Mouse (Mus musculus) urinary bladder, postnatal 10 days (tissue): ENCODE data around the gene Cpt1b.

Experiments used
- DNase-seq: peaks from one replicate; pipeline ENCODE4 v3.0.0; 2022; ENCODE audit warnings: low spot score

Cpt1b gene

GRCm38 (mm10) chr15:89425711-89426121 is at the start of gene Cpt1b:
Gene Cpt1b (minus strand): TSS chr15:89425863.
- DNase-seq, result no peak

GRCm38 (mm10) chr15:89475293-89475600 is 49.6 kb upstream of the Cpt1b start:
- DNase-seq, result no peak

DNA sequence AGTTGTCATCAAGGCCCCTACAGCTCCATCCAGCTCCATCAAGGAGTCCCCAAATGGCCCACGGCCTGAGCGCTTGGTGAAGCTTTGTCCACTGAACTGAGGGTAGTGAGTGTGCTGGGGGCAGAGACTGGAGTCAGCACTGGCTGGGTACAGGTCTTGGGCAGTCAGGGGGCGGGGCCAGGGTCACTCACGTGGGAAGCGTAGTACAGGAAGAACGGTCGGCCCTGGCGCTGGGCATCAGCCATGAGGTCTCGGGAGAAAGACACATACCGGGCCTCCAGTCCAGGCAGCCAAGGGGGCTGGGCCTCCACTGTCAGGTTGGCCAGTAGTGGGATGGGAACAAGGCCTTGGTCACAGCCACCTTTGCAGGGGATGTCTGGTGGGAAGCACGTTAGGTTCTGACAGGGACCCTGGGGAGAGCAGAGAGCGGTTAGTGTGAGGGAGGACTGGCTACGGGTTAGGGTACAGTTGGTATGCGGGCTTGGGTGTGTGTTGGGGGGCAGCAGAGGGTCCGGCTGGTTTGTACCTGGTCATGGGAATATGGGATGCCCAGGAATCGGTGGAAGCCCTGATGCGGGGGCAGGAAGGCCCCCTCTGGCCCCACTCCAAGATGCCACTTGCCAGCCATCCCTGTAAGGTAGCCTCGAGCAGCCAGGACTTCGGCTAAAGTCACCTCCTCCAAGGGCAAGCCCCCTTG is 49.1 kb upstream of the Cpt1b start:
- DNase-seq, result no peak

GRCm38 (mm10) chr15:89473921-89474320 is 48.3 kb upstream of the Cpt1b start:
- DNase-seq, result no peak

DNA sequence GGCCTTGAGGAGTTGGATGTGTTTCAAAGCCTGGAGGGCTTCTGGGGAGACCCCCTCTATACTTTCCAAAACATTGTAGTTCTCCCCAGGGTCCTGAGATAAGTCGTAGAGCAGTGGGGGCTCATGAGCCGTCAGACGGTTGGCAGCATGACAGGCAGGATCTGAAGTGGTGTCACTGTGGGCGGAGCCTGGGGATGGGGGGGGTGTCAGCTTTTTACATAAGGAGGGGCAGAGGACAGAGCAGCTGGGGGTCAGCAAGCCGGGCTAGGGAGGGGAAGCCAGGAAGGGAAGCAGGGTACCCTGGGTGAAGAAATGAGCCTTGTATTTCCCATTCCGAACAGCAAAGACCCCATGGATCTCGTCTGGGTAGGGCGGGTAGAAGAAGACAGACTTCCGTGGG is 47.7 kb upstream of the Cpt1b start:
- no peak for DNase-seq

- no peak for DNase-seq
Observed at GRCm38 (mm10) chr15:89471476-89471875, 45.8 kb upstream of the Cpt1b start.

GRCm38 (mm10) chr15:89468577-89468976 is 42.9 kb upstream of the Cpt1b start:
- DNase-seq, result no peak

GRCm38 (mm10) chr15:89465052-89465451 is 39.4 kb upstream of the Cpt1b start:
- DNase-seq, result no peak

- DNase-seq, result no peak
Observed at GRCm38 (mm10) chr15:89463334-89464235, 37.9 kb upstream of the Cpt1b start.

DNA sequence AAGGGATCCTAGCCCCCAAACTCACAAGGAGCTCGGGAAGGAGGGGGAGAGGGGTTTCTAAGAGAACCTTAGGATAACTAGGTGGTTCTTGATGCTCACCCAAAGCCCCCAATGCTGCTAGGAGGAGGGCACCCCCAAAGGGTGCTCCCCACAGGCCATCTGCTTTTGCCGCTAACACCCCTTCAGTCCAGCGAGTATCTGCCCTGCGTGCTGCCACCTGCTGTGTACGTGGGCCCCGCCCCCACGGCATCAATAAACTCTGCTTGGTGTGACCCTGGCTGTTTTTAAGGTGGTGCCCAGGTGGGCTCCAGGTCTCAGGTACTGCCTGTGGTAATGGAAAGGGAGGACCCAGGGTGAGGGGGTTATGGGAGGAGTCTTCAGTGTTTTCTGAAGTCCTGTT is 36.5 kb upstream of the Cpt1b start:
- DNase-seq, result no peak

GRCm38 (mm10) chr15:89461321-89461720 is 35.7 kb upstream of the Cpt1b start:
- DNase-seq, result no peak

DNA sequence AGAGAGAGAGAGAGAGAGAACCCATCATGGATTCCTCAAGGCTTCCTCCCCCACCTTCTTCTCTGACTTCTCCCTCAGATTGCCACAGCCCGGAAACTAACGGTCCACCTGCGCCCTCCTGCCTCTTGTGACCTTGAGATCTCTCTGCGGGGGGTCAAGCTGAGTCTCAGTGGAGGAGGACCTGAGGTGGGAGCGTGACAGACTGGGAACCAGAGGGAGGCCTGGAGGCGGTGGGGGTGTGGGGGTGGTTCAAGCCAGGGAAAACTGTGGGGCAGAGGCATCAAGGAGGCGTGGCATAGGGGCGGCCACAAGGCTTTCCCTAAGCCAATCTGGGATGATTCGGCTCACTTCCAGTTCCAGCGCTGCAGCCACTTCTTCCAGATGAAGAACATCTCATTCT is 34.6 kb upstream of the Cpt1b start:
- no peak for DNase-seq

- no peak for DNase-seq
Observed at GRCm38 (mm10) chr15:89459821-89460220, 34.2 kb upstream of the Cpt1b start.

DNA sequence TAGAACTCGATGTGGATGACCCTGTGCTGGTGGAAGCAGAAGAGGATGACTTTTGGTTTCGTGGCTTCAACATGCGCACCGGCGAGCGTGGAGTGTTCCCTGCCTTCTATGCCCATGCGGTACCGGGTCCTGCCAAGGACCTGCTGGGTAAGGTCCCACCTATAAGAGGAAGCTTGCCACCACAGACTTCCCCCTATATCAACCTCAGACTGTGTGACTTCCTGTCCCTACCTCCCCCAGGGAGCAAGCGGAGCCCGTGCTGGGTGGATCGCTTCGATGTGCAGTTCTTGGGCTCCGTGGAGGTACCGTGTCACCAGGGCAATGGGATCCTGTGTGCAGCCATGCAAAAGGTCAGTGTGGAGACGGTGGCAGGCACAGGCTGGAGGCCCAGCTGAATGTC is 33.3 kb upstream of the Cpt1b start:
- DNase-seq, result no peak

DNA sequence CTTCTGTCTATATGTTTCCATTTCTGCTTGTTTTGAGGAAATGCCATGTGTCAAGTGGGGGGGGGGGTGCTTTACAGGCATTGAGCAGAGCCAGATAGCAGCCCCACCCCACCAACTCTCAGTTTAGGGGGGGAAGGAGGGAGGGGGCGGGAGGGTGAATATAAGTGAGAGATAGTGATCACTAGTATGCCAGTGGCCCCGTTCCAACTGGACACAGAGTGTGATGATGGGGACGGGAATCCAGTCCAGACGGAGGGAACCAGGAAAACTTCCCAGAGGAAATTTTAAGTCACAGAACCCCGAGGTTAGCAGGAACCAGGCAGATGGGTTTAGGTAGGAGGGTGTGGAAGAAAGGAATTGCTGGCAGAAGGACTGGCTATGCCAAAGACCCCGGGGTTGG is 30.0 kb upstream of the Cpt1b start:
- DNase-seq, result no peak

DNA sequence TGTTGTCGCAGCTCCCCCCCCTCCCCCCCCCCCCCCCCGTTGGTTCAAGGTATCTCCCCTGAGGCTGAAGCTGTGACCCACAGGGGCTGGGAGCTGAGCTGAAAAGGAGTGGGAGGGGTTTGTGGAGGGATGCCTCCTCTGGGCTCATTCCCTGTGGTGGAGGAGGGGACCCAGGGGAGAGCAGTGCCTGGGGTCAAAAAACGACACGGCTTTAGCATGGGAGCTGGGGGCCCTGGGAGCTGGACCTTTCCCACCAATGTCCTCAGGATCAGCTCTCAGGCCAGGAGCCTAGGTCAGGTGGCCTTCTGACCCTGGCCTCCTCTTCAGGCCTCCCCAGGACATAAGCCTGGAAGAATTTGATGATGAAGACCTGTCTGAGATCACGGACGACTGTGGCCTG is 29.2 kb upstream of the Cpt1b start:
- DNase-seq, result no peak

- no peak for DNase-seq
Observed at GRCm38 (mm10) chr15:89453865-89454478, 28.3 kb upstream of the Cpt1b start, which contains the start of gene Mapk8ip2. Gene Mapk8ip2 (plus strand): TSS chr15:89453913.

GRCm38 (mm10) chr15:89452906-89453864 is 27.5 kb upstream of the Cpt1b start:
- no peak for DNase-seq

- no peak for DNase-seq
Observed at GRCm38 (mm10) chr15:89442486-89443070, 16.9 kb upstream of the Cpt1b start.

- DNase-seq, result no peak
Observed at GRCm38 (mm10) chr15:89435878-89436277, 10.2 kb upstream of the Cpt1b start.

GRCm38 (mm10) chr15:89434136-89434535 is 8.5 kb upstream of the Cpt1b start:
- DNase-seq, result no peak
